Mouse (Mus musculus) kidney, adult 2 months (tissue): ENCODE measurements around the gene Tcam1.

Experiments
- CTCF ChIP-seq: fragments of 200-500 bp; conservative IDR thresholded peaks from 2 replicates; pipeline ENCODE4 v1.5.1; 2011; ENCODE audit warnings: low read depth, mild to moderate bottlenecking, control low read depth, low read length, moderate library complexity, mixed read lengths; ENCODE audit not compliant: insufficient read depth, insufficient read length
- POLR2A ChIP-seq: fragments of 200-500 bp; IDR thresholded peaks from one replicate; pipeline ENCODE4 v1.6.1; 2011; ENCODE audit warnings: low read depth, low read length, control low read depth

- TF ChIP-seq CTCF, result no peak
- no peak for TF ChIP-seq POLR2A
Measured at GRCm38 (mm10) chr11:106284126-106284525, 7.7 kb downstream of the Tcam1 start.
